Mouse (Mus musculus): ENCODE results near the gene Creb3. TPM values are rescaled to one million over a fixed set of nuclear protein-coding genes. Genes with fewer than 3 reads are reported as not detected.

The Creb3 gene
- 10 to 100 TPM; 82.9 to 91.0 TPM for polyA plus RNA-seq (2017; shearing (Covaris generic))

DNA sequence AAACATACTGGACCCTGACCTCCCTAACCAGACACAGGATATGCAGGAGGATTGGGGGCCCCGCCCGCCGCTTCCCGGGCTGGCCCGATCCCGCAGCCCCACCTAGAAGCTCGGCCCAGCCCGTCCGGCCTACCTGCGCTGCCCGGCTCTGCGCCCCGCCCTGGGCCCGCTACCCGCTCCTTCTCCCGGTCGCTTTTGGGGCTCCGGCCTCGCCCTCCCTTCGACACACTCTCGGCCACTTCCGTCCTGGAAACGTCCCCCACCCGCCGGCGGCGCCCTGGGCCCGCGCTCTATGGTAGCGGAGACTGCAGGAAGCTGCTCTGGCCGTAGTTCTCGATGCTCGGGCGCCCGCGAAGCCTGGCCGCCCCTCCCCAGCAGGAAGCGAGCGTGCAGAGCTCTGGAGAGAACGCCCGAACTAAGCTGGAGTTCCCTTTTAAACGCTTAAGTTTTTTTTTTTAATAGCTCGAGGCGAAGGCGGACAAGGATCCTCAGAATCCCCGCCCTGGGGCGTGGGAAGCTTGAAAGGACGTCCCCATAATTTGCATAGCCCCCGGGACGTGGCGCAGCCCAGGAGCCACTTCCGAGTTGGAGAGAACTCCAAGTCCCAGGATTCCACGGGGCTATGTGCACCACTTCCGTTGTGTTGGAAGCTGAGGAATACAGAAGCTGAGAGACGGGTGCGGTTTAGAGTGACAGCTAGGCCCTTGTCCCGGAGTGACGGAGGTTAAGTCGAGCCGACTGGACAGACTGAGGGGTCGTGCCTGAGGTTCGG lies at the start of gene Creb3, which contains the start of gene Tln1:
Gene Creb3, plus strand, starts transcription at position 336 of the 772 bp plus-strand sequence.
Gene Tln1, minus strand, starts transcription at position 695 of the 772 bp plus-strand sequence.

GRCm38 (mm10) chr4:43578376-43579204 lies 16.5 kb downstream of the Creb3 start, which contains the start of the genes Rgp1 and Gba2:
Gene Rgp1, plus strand, starts transcription at chr4:43578715.
Gene Gba2, minus strand, starts transcription at chr4:43578873.

DNA sequence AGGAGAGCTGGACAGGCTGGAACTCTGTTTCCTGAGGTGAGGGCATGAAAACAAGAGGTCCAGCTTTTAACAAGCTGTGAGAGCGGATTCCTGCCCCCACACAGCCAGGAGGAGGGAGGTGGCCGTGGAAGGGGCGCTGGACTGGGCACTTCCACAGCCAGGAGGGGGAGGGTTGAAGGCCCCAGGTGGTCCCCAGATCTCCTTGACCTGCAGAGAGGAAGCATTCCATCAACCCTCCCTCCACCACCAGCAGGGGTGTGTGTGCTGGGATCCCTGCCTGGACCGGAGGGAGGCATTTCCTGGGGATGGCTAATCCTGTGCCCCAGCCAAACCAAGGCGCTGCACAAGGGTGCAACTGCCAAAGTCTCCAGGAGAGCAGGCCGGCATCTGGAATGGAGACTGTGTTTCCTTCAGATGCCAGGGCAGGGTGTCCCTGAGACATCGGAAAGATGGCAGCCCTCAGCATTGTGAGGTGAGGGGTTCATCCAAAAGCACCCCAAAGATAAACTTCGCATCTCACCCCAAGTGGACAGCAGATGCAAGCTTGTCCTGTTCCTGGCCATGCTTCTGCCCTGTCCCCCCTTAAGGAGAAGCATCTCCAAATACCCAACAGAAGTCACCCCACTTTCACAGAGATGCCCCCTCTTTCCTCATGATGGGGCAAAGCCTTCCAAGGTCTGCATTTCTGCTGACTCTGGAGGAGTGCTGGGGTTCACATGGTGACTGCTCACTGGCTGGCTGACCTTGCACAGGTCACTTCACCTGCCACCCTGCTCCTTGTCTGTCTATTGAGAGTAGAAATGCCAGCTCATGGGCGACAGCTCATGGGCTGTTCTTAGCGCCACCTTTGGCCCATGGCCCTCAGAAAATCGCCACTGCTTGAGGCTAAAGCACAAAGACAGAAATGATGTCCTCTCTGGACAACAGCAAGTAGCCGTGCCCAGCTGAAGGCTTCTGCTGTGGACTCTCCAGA lies 22.6 kb downstream of the Creb3 start, which contains the start of gene Msmp:
Gene Msmp, minus strand, starts transcription at position 51 of the 973 bp plus-strand sequence.

Other genes starting within 250 kb of the Creb3 start
- 1 to 10 TPM in 1 of 2 experiments, under 1 TPM in 1; 0.33 to 1.8 TPM for gene Rusc2, start 180.4 kb upstream of the Creb3 start, polyA plus RNA-seq (2017; shearing (Covaris generic))
- under 1 TPM in 1 of 2 experiments, not detected in 1; 0.23 TPM for gene Fam166b, start 133.2 kb upstream of the Creb3 start, polyA plus RNA-seq (2017; shearing (Covaris generic))
- gene Tesk1, start 120.4 kb upstream of the Creb3 start, polyA plus RNA-seq (2017; shearing (Covaris generic)) = 10 to 100 TPM; 54.6 to 94.4 TPM
- 10 to 100 TPM; 33.1 to 65.3 TPM for gene Cd72, start 107.7 kb upstream of the Creb3 start, polyA plus RNA-seq (2017; shearing (Covaris generic))
- gene Sit1, start 78.6 kb upstream of the Creb3 start, polyA plus RNA-seq (2017; shearing (Covaris generic)) = 100 to 1,000 TPM; 134 to 225 TPM
- gene Ccdc107, start 69.4 kb upstream of the Creb3 start, polyA plus RNA-seq (2017; shearing (Covaris generic)) = 10 to 100 TPM; 89.1 to 99.6 TPM
- gene Arhgef39, start 62.6 kb upstream of the Creb3 start, polyA plus RNA-seq (2017; shearing (Covaris generic)) = 1 to 10 TPM; 3.8 to 5.5 TPM
- 1 to 10 TPM in 1 of 2 experiments, under 1 TPM in 1; 0.51 to 1.4 TPM for gene Car9, start 55.4 kb upstream of the Creb3 start, polyA plus RNA-seq (2017; shearing (Covaris generic))
- under 1 TPM in 1 of 2 experiments, not detected in 1; 0.37 TPM for gene Tpm2, start 38.6 kb upstream of the Creb3 start, polyA plus RNA-seq (2017; shearing (Covaris generic))
- 100 to 1,000 TPM; 223 to 237 TPM for gene Tln1, start 359 bp downstream of the Creb3 start, polyA plus RNA-seq (2017; shearing (Covaris generic))
- gene Rgp1, start 16.4 kb downstream of the Creb3 start, polyA plus RNA-seq (2017; shearing (Covaris generic)) = 10 to 100 TPM; 12.9 to 21.1 TPM
- 10 to 100 TPM; 43.6 to 49.6 TPM for gene Gba2, start 16.5 kb downstream of the Creb3 start, polyA plus RNA-seq (2017; shearing (Covaris generic))
- 1 to 10 TPM; 3.0 to 3.9 TPM for gene Msmp, start 22.2 kb downstream of the Creb3 start, polyA plus RNA-seq (2017; shearing (Covaris generic))
- gene Npr2, start 69.6 kb downstream of the Creb3 start, polyA plus RNA-seq (2017; shearing (Covaris generic)) = under 1 TPM; 0.53 to 0.72 TPM
- gene Spag8, start 91.3 kb downstream of the Creb3 start, polyA plus RNA-seq (2017; shearing (Covaris generic)) = under 1 TPM; 0.27 to 0.81 TPM
- 10 to 100 TPM; 64.9 to 74.6 TPM for gene Hint2, start 94.1 kb downstream of the Creb3 start, polyA plus RNA-seq (2017; shearing (Covaris generic))
- gene Tmem8b, start 106.6 kb downstream of the Creb3 start, polyA plus RNA-seq (2017; shearing (Covaris generic)) = 1 to 10 TPM; 1.4 to 2.3 TPM
- gene Fam221b, start 106.8 kb downstream of the Creb3 start, polyA plus RNA-seq (2017; shearing (Covaris generic)) = 1 to 10 TPM in 1 of 2 experiments, under 1 TPM in 1; 0.99 to 2.8 TPM
- not detected for gene Olfr70, start 138.5 kb downstream of the Creb3 start, polyA plus RNA-seq (2017; shearing (Covaris generic))
- under 1 TPM in 1 of 2 experiments, not detected in 1; 0.10 TPM for gene Olfr71, start 147.9 kb downstream of the Creb3 start, polyA plus RNA-seq (2017; shearing (Covaris generic))
- gene Hrct1, start 164.9 kb downstream of the Creb3 start, polyA plus RNA-seq (2017; shearing (Covaris generic)) = not detected
- 1 to 10 TPM in 1 of 2 experiments, under 1 TPM in 1; 0.48 to 1.3 TPM for gene Spaar, start 167.7 kb downstream of the Creb3 start, polyA plus RNA-seq (2017; shearing (Covaris generic))
- gene Olfr159, start 208.7 kb downstream of the Creb3 start, polyA plus RNA-seq (2017; shearing (Covaris generic)) = not detected